Mouse (Mus musculus) kidney, postnatal 0 days (tissue): Measurements from ENCODE around the gene Ube3b. TPM values are rescaled to one million over a fixed set of nuclear protein-coding genes. Genes with fewer than 3 reads are reported as not detected.
A peak's percentile ranks its signal among the peaks of the same experiment; 100 is the strongest.

Source experiments
- ATAC-seq: fragments of 200-750 bp; cut with Nextera tagmentation; replicated peaks from 2 replicates; pipeline ENCODE4 v1.8.0; 2017; ENCODE audit warnings: low read depth, moderate number of reproducible peaks, moderate TSS enrichment, moderate library complexity; ENCODE audit not compliant: low FRiP score
- DNase-seq: peaks from one replicate; pipeline ENCODE4 v3.0.0-alpha.2; 2016; ENCODE audit warnings: low spot score
- H3K27ac ChIP-seq: fragments of 300-500 bp; sonication (generic); 2 replicates; pipeline ENCODE4 v1.5.1; 2014; ENCODE audit warnings: mild to moderate bottlenecking
- H3K27me3 ChIP-seq: fragments of 300-500 bp; sonication (generic); 2 replicates; pipeline ENCODE4 v1.6.1; 2014; ENCODE audit warnings: low read length, mixed read lengths; ENCODE audit not compliant: insufficient read depth
- H3K36me3 ChIP-seq: fragments of 300-500 bp; sonication (generic); 2 replicates; pipeline ENCODE4 v1.6.1; 2014; ENCODE audit warnings: low read length, mixed read lengths; ENCODE audit not compliant: insufficient read depth
- H3K4me1 ChIP-seq: fragments of 300-500 bp; sonication (generic); replicated peaks from 2 replicates; pipeline ENCODE4 v1.6.1; 2014; ENCODE audit warnings: antibody characterized with exemption, low read length, mixed read lengths; ENCODE audit not compliant: insufficient read depth
- H3K4me2 ChIP-seq: fragments of 300-500 bp; sonication (generic); 2 replicates; pipeline ENCODE4 v1.6.1; 2014; ENCODE audit warnings: mild to moderate bottlenecking, low read length, moderate library complexity, mixed read lengths
- H3K4me3 ChIP-seq: fragments of 300-500 bp; sonication (generic); replicated peaks from 2 replicates; pipeline ENCODE4 v1.5.1; 2014; ENCODE audit warnings: low read depth, low read length
- H3K9ac ChIP-seq: fragments of 300-500 bp; sonication (generic); 2 replicates; pipeline ENCODE4 v1.6.1; 2014; ENCODE audit warnings: low read depth, low read length
- H3K9me3 ChIP-seq: fragments of 300-500 bp; sonication (generic); replicated peaks from 2 replicates; pipeline ENCODE4 v1.6.1; 2016; ENCODE audit warnings: low read length, inconsistent platforms, mixed read lengths
- CTCF ChIP-seq: IDR thresholded peaks from 2 replicates; pipeline ENCODE4 v1.5.1; 2016; ENCODE audit warnings: antibody characterized with exemption, low read depth, mild to moderate bottlenecking, moderate library complexity
- WGBS: fragments of 180-500 bp; shearing (Covaris S2); extraction: QIAGEN DNeasy Blood & Tissue Kit; methylation state at CpG from one replicate; pipeline ENCODE4 v1.1.7; 2014; 5-methylcytosine and 5-hydroxymethylcytosine counted together
- polyA plus RNA-seq: library from polyadenylated mRNA; unstranded; fragments of >200 nt; fragmentation: Nextera tagmentation; extraction: Ambion mirVana; gene quantifications from 2 replicates; pipeline ENCODE4 v1.2.1, GENCODE M21; 2015

Ube3b gene
- polyA plus RNA-seq, 1 experiment from 2014 or later: 28.6 TPM

DNA sequence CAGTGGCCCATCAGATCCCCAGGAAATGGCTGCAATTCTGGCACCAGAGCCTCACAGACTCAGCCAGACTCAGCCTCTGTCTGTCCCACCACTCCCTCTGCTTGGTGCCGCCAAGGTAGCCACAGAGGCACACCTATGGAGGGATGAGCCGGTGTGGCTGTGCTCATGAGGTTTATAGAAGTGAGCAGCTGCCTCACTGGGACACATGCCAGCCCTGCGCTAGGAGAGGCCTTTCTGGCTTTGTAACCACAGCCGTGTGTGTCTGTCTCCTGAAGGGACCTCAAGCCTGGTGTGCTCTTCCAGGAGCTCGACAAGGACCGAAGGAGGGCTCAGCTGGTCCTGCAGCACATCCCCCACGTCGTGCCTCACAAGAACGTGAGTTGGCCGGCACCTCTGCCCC, 26.9 kb downstream of the Ube3b start:
- no peak for TF ChIP-seq CTCF
- no peaks in the 10 kb centered on the region for H3K4me1 ChIP-seq
- H3K9me3 ChIP-seq: no peaks in the 10 kb centered on the region
- peaks cover 97% of the 10 kb centered on the region for H3K36me3 ChIP-seq
- ATAC-seq: no peak
- no peak overlapping the region for H3K4me2 ChIP-seq
- no peak overlapping the region for H3K4me3 ChIP-seq
- no peak overlapping the region for H3K27ac ChIP-seq
- WGBS: 76% methylated on average over 10 of the region's 10 CpGs
- H3K27me3 ChIP-seq: no peaks in the 10 kb centered on the region
- DNase-seq: no peak
- H3K9ac ChIP-seq: no peak overlapping the region

DNA sequence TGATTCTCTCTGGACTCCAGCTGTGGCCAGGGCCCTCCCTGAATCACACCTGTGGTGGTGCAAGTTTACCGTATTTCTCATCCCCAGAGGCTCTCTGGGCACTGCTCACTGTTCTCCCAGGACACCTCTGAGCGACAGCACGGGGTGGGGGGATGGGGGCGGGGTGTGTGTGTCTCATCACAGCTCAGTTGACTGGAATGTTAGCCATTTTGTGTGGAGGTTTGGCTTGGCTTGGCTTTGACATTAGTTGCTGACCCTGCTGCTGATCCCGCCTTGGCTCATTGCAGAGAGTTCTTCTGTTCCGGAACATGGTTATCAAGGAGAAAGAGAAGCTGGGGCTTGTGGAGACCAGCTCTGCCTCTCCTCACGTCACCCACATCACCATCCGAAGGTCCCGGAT, 27.4 kb downstream of the Ube3b start:
- H3K27ac ChIP-seq: no peak overlapping the region
- WGBS: 79% methylated on average over 9 of the region's 9 CpGs
- no peaks in the 10 kb centered on the region for H3K9me3 ChIP-seq
- ATAC-seq: no peak
- DNase-seq: no peak
- TF ChIP-seq CTCF: no peak
- no peaks in the 10 kb centered on the region for H3K27me3 ChIP-seq
- H3K4me1 ChIP-seq: no peaks in the 10 kb centered on the region
- H3K36me3 ChIP-seq: peaks cover 96% of the 10 kb centered on the region
- H3K4me2 ChIP-seq: no peak overlapping the region
- no peak overlapping the region for H3K9ac ChIP-seq
- no peak overlapping the region for H3K4me3 ChIP-seq

DNA sequence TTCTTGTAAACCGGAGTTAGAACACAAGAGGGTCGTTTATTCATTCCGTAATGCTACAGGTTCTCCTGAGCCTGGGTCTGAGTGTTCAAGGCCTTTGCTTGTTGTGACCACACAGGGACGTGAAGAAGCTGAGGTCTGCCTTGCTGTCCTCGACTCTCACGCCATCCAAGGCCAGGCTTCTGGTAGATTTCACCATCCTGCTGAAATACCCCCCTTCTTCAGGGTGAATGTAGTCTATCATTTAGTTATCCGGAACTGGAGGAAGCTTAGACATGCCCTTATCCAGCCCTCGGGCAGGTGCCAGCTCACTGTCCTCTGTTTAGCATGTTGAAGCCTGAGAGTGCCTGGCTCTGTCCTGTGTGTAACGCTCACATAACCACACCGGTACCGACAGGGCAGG, 28.4 kb downstream of the Ube3b start:
- TF ChIP-seq CTCF: no peak
- Histone ChIP-seq H3K4me1 (no peaks in the 10 kb centered on the region), H3K36me3 (peaks cover 85% of the 10 kb centered on the region), H3K4me3 (no peak overlapping the region), H3K27me3 (no peaks in the 10 kb centered on the region), H3K9me3 (no peaks in the 10 kb centered on the region), H3K27ac (no peak overlapping the region), H3K4me2 (no peak overlapping the region), H3K9ac (no peak overlapping the region)
- DNase-seq (no peak), ATAC-seq (no peak)
- WGBS: 86% methylated on average over 11 of the region's 11 CpGs

DNA sequence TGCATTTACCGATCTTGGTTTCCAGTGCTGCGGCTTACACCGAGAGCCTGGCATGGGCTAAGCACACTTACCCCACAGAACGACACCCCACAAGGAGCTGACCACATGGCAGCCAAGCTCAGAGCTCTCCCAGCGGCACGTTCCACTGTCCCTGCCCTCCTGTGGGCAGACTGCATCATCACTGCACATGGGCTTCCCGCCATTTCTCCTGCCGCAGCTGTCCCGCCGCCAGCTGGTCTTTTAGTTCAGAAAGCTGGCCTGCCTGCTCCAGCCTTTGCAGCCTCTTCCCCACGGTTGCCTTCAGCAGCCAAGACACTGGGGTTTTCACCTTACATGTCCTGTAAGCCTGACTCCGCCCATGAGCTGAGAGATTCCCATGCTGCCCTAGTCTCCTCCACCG, 30.0 kb downstream of the Ube3b start:
- Histone ChIP-seq H3K27ac (no peak overlapping the region), H3K36me3 (peaks cover 81% of the 10 kb centered on the region), H3K9me3 (no peaks in the 10 kb centered on the region), H3K27me3 (no peaks in the 10 kb centered on the region), H3K4me2 (no peak overlapping the region), H3K4me1 (no peaks in the 10 kb centered on the region), H3K4me3 (no peak overlapping the region), H3K9ac (no peak overlapping the region)
- DNase-seq (no peak), ATAC-seq (no peak)
- TF ChIP-seq CTCF: no peak
- WGBS: 83% methylated on average over 13 of the region's 13 CpGs

DNA sequence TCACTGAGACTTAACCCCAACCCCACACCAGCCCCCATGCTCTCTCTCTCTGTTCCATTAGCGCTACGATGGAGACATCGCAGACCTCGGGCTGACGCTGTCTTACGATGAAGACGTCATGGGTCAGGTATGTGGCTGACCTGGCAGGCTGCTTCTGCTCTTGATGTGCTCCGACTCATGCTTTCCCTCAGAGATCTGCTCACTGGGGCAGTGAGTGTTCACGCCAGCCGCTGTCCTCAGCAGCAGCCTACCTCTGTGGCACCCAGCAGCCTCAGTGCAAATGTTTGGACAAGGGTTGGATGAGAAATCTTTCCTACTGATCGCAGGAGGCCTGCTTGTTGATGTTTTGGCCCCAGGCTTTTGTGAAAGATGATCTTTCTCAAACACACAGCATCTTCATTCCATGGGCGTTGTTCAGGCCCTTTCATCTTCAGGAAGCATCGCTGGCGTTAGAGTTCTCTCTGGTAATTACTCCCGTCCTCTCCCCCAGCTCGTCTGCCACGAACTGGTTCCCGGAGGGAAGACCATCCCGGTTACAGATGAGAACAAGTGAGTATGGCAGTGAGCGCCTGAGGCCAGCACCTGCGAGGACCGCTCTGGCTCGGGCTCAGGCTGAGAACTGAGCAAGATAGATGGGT, 32.1 kb downstream of the Ube3b start:
- WGBS: 49% methylated on average over 23 of the region's 23 CpGs
- H3K4me1 ChIP-seq: no peaks in the 10 kb centered on the region
- no peak overlapping the region for H3K4me2 ChIP-seq
- no peak overlapping the region for H3K9ac ChIP-seq
- peak; percentile 14; the same call in 1 of the 2 replicates for ATAC-seq
- TF ChIP-seq CTCF: no peak
- H3K27me3 ChIP-seq: no peaks in the 10 kb centered on the region
- peak; percentile 31 for DNase-seq
- H3K36me3 ChIP-seq: peaks cover 82% of the 10 kb centered on the region
- no peak overlapping the region for H3K4me3 ChIP-seq
- no peak overlapping the region for H3K27ac ChIP-seq
- no peaks in the 10 kb centered on the region for H3K9me3 ChIP-seq

DNA sequence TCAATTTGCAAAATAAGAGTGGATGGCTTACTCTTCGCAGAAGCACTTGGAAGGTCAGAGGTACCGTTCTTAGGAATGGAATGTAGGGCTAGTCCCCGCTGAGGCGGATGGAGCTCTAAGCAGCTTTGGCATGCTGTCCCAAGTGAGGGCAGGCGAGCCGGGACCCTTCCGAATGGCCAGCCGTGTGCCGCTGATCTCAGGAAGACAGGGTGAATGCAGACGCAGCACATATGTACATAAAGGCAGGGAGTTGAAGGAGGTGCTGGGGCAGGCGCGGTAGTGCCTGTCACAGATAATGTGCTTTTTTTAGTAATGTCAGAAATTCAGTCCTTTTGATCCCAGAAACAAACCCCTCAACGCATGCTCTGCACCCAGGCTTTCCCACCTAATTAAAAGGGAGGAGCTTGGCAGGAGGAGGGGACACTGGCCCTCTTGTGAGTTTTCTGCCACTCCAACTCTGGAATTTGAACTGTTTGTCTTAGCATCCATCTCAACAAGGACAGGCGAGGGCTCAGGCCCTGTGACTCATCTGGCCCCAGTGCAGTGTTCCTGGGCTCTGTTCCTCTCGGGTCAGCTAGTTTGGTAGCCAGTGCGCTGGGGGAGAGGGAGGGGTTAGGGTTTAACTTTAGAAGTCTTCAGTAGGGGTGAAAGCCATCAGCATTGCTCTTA, 32.8 kb downstream of the Ube3b start:
- WGBS: 52% methylated on average over 16 of the region's 16 CpGs
- peak; percentile 65 for DNase-seq

More for the DNA sequence above, 32.8 kb downstream of the Ube3b start:
- Histone ChIP-seq H3K4me2 (no peak overlapping the region), H3K27ac (no peak overlapping the region), H3K9me3 (no peaks in the 10 kb centered on the region), H3K4me1 (no peaks in the 10 kb centered on the region), H3K4me3 (no peak overlapping the region), H3K9ac (no peak overlapping the region), H3K36me3 (peaks cover 80% of the 10 kb centered on the region), H3K27me3 (no peaks in the 10 kb centered on the region)
- TF ChIP-seq CTCF: no peak
- peak; percentile 58 for ATAC-seq
